Mouse (Mus musculus) activated CD4-positive, CD25-positive, alpha-beta regulatory T cell, adult 4 months (primary cell): Measurements from ENCODE around the gene Tspoap1. TPM values are rescaled to one million over a fixed set of nuclear protein-coding genes. Genes with fewer than 3 reads are reported as not detected.

Experiments
- ATAC-seq: one replicate; pipeline ENCODE4 v1.8.0; 2017
- polyA plus RNA-seq, 2 experiments: library from polyadenylated mRNA; unstranded; fragments of 100-300 nt; shearing (Covaris generic); gene quantifications; one replicate each; pipeline ENCODE4 v1.2.1; 2017

Gene Tspoap1
- 1 to 10 TPM; 1.6 to 2.4 TPM for polyA plus RNA-seq

- no peak for ATAC-seq
These were observed at the start of gene Tspoap1 for GRCm38 (mm10) chr11:87760301-87761081. Gene Tspoap1, plus strand, starts transcription at chr11:87760541.

DNA sequence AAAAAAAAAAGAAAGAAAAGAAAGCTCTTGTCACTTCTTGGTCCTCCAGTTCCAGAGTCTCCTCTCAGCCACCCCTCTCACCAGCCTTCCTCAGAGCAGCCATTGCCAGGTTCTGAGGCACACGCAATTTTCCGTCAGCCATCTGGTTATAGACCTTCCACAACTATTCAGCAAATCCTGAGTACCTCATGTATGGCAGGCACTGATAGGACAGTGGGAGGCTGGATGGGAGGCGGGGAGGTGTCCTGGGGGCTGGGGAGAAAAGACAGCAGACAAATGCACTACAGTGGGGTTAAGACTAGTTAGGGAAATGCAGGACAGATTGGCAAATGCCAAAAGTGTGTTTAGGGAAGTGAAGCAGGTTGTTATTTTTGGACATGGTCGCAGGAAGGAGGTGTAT lies 48.2 kb upstream of the Tspoap1 start:
- ATAC-seq: no peak

DNA sequence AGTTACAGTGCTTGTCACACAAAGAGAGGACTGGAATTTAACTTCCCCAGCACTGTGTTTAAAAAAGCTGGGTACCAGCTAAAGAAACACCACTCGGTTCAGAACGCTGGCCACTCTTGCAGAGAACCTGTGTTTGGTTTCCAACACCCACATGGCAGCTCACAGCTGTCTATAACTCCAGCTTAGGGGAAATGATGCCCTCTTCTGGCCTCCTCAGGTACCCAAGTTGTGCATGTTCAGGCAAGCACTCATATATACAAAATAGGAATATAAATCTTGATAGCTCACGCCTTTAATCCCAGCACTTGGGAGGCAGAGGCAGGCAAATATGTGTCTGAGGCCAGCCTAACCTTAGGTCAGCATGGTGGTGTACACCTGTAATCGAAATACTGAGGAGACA lies 44.3 kb upstream of the Tspoap1 start:
- no peak for ATAC-seq

GRCm38 (mm10) chr11:87719526-87719925 lies 40.8 kb upstream of the Tspoap1 start:
- ATAC-seq: no peak

- peak; percentile 50 for ATAC-seq
These were observed 40.0 kb upstream of the Tspoap1 start for GRCm38 (mm10) chr11:87720324-87720723.

GRCm38 (mm10) chr11:87720839-87721238 lies 39.5 kb upstream of the Tspoap1 start:
- peak; percentile 94 for ATAC-seq

DNA sequence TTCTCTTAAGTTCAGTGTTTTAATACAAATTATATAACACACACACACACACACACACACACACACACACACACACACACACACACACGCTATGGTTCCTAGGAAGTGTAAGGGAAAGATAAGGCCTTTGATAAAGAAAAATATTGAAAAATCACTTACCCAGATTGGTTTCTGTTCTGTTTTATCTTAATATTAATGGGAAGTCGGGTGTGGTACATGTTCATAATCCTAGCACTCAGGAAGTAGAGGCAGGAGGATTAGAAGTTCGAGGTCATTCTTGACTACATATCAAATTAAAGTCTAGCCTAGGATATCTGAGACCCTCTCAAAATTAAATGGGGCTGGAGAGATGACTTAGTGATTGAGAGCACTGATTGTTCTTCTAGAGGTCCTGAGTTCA lies 38.2 kb upstream of the Tspoap1 start:
- no peak for ATAC-seq

DNA sequence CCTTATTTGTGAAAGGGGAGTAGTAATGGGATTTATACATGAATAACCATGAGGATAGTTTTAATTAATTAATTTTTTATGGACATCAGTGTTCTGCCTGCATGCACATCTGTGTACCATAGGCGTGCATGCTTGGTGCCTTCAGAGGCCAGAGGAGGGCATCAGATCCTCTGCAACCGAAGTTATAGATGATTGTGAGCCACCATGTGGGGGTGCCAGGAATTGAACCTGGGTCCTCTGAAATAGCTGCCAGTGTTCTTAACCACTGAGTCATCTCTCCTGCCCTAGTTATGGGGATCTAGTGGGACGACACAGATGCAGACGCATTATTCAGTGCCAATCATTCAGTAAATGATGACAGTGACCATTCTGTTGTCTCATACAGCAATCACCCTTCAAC lies 37.5 kb upstream of the Tspoap1 start:
- no peak for ATAC-seq

- no peak for ATAC-seq
These were observed 34.8 kb upstream of the Tspoap1 start for GRCm38 (mm10) chr11:87725515-87725914.

GRCm38 (mm10) chr11:87725964-87726562 lies 34.3 kb upstream of the Tspoap1 start:
- ATAC-seq: no peak

DNA sequence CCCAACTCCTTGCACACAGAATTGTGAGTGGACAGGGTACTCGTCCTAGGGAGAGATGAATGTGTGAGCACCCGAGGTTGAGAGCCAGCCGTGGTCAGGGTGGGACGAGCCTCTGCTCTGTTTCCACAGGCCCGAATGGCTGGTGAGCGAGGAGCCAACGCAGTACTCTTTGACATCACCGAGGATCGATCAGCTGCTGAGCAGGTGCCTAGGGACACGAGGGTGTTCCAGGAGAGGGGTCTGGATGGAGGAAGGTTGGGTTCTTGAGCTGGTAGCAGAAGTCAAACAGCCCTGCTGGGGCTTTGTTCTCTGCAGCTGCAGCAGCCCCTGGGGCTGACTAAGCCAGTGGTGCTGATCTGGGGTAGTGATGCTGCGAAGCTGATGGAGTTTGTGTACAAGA lies 33.3 kb upstream of the Tspoap1 start:
- no peak for ATAC-seq

DNA sequence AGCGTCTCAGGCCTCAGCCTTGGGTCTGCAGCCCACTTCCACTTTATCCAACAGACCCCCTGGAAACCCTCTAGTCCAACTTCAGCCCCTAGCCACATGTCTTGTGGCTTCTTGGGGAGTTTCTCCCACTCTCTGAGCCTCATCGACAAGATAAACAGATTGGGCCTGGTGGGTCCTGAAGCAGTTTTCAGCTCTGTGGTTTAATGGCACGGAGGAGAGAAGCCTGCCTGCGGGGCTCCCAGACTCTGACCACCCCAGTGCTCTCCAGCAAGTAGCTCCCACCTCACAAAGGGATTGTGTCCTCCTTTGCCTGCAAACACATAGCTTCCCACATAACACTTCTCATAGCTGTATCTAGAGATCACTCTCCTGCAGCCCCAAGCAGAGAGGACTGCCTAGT lies 32.9 kb upstream of the Tspoap1 start:
- no peak for ATAC-seq

- ATAC-seq: no peak
These were observed 31.3 kb upstream of the Tspoap1 start for GRCm38 (mm10) chr11:87728850-87729592.

DNA sequence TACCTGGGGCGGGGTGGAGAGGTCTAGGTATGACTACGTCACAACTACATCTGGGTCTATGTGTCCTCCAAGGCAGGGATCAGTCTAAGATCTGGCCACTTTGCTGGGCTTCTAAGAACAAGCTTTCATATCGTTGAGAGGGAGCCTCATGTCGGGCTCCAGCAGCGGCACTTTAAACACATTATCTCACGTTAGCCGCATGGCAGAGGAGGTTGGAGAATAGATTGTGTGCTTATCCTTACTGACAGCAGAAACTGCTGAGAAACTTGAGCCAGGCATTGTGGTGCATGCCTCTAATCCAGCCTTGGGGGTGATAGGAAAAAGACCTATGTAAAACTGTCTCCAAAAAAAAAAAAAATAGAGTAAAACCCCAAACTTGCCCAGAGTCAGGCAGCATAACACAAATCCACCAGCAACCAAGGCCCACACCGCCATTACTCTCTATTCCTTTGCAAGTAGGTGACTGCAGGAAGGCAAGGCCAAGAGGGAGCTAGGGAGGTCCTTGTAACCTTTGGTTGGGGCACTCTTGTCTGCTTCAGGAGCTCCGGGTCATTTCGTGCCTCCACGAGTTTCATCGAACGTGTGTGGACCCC lies 30.7 kb upstream of the Tspoap1 start:
- no peak for ATAC-seq

DNA sequence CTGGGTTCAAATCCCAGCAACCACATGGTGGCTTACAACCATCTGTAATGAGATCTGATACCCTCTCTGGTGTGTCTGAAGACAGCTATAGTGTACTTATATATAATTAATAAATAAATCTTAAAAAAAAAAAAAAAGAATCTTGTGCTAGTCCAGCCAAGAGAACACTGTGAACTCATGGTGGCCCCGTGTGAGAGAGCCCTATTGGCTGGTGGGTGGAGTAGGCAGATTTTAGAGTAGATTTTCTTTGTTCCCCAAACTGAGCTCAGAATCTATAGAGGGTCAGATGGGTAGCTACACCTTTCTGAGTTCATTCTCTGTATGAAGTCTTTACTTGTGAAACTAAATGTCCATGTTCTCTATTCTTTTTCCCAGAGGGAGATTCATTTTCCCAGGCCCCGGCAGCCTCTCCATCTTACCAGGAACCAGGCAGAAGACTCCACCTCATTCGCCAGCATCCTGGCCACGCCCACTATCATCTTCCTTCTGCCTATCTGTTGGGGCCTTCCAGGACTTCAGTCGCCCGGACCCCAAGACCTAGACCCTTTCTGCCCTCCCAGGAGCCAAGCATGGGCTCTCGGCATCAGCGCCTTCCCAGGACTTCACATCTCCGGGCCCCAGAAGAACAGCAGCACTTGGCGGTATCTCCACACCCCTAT lies 29.6 kb upstream of the Tspoap1 start:
- ATAC-seq: no peak

DNA sequence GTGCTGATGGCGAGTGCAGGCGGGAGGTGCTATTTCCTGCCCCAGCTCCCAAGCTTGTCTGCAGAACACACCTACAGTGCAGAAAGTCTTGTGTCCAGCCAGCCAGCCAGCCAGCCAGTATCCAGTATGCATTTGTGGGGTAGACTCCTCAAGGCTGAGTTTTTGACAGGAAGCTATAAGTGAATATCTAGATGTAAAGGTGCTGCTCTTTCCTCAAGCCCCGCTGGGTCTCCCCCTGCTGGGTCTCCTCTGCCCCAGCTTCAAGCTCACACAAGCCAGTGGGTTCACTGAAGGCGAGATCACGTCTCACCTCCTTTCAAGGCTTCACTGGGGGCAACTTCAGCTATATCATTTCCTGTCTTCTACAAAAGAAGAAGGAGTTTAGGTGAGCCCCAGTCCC lies 26.0 kb upstream of the Tspoap1 start:
- peak; percentile 8 for ATAC-seq

GRCm38 (mm10) chr11:87735691-87736090 lies 24.6 kb upstream of the Tspoap1 start:
- ATAC-seq: no peak

DNA sequence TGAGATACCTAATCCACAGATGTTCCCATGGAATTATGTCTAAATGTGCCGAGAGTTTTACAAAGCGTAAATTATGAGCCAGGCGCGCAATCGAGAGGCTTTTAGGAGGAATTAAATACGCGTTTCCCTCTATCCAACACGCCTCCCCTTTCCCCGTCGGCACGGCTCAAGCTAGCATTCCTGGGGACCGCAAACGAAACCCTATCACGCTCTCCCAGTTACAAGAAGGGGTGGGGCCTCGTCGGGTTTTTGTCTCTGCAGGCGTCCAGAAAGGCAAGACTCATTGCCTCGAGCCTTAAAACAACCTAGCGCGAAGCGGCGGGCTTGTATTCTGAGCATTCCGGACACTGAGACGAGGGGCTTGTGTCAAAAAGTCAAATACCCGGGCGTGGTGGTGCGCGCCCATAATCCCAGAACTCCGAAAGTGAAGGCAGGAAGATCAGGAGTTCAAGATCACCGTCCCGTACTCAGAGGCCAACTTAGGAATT lies 23.6 kb upstream of the Tspoap1 start:
- no peak for ATAC-seq

- ATAC-seq: peak; percentile 74
These were observed 23.1 kb upstream of the Tspoap1 start, which contains the start of gene Supt4a for GRCm38 (mm10) chr11:87737175-87737740. Gene Supt4a, plus strand, starts transcription at chr11:87737552.

GRCm38 (mm10) chr11:87743691-87744090 lies 16.6 kb upstream of the Tspoap1 start:
- no peak for ATAC-seq

DNA sequence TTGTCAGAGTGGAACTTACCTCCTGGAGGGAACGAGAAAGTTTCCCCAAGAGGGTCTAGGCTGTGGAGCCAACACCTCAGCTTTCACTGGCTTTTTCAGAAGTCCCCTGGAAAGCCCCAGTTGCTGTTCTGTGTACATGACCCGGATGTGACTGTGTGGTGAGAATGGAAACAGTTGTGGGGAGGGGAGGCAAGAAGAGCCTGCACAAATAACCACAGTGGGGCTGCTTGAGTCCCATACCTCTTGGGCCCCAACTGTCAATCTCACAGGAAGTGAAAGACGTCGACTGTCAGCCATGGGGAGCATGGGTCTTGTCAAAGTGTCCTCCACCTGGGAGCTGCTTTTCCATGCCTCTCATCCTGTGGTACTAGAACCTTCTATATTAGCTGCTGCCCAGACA lies 15.4 kb upstream of the Tspoap1 start:
- peak; percentile 73 for ATAC-seq
